Mouse (Mus musculus): ENCODE data around the gene 4632433K11Rik.
A peak's percentile ranks its signal among the peaks of the same experiment; 100 is the strongest.
"Not testable (repeated sequence)": the region's sequence is repeated elsewhere in the genome, so short reads cannot be mapped to it uniquely, and the experiment has no call there.

4632433K11Rik gene

GRCm38 (mm10) chr7:5033818-5034217, at the start of gene 4632433K11Rik:
4632433K11Rik (plus strand) TSS chr7:5034118.
- DNase-seq = no peak

- DNase-seq = no peak
Measured at GRCm38 (mm10) chr7:4988250-4988649, 45.7 kb upstream of the 4632433K11Rik start.

GRCm38 (mm10) chr7:4993347-4993998, 40.4 kb upstream of the 4632433K11Rik start:
- DNase-seq = peak; percentile 13

GRCm38 (mm10) chr7:4993999-4994788, 39.7 kb upstream of the 4632433K11Rik start:
- DNase-seq = no peak

GRCm38 (mm10) chr7:4995268-4996002, 38.5 kb upstream of the 4632433K11Rik start:
- DNase-seq = no peak

- peak; percentile 93 for DNase-seq
Measured at GRCm38 (mm10) chr7:4996003-4996895, 37.7 kb upstream of the 4632433K11Rik start, which contains the start of gene Zfp579. Zfp579 (minus strand) TSS chr7:4996158.

- DNase-seq = no peak
Measured at GRCm38 (mm10) chr7:4996934-4997333, 37.0 kb upstream of the 4632433K11Rik start.

- peak; percentile 53 for DNase-seq
Measured at GRCm38 (mm10) chr7:4999876-5000275, 34.0 kb upstream of the 4632433K11Rik start.

GRCm38 (mm10) chr7:5002876-5003275, 31.0 kb upstream of the 4632433K11Rik start:
- DNase-seq = not testable (repeated sequence)

- DNase-seq = no peak
Measured at GRCm38 (mm10) chr7:5008229-5008628, 25.7 kb upstream of the 4632433K11Rik start.

- DNase-seq = no peak
Measured at GRCm38 (mm10) chr7:5012681-5013513, 21.0 kb upstream of the 4632433K11Rik start.

- peak; percentile 98 for DNase-seq
Measured at GRCm38 (mm10) chr7:5014251-5015117, 19.4 kb upstream of the 4632433K11Rik start, which contains the start of the genes Zfp524 and Fiz1. Zfp524 (plus strand) TSS chr7:5014415. Fiz1 (minus strand) TSS chr7:5014697.

GRCm38 (mm10) chr7:5015118-5016001, 18.6 kb upstream of the 4632433K11Rik start, which contains the start of gene Gm44973:
Gm44973 (plus strand) TSS chr7:5015496.
- peak; percentile 99 for DNase-seq

GRCm38 (mm10) chr7:5016057-5016456, 17.9 kb upstream of the 4632433K11Rik start:
- DNase-seq = no peak

GRCm38 (mm10) chr7:5016920-5017319, 17.0 kb upstream of the 4632433K11Rik start:
- no peak for DNase-seq

GRCm38 (mm10) chr7:5017352-5017751, 16.6 kb upstream of the 4632433K11Rik start:
- peak; percentile 57 for DNase-seq

GRCm38 (mm10) chr7:5017931-5018330, 16.0 kb upstream of the 4632433K11Rik start:
- DNase-seq = no peak

- DNase-seq = not testable (repeated sequence)
Measured at GRCm38 (mm10) chr7:5019576-5019975, 14.3 kb upstream of the 4632433K11Rik start.

Measured in thymus, postnatal 14 days (tissue).